Comparison of ENCODE assay signal across 8 mouse cellular contexts in the genomic region with DNA sequence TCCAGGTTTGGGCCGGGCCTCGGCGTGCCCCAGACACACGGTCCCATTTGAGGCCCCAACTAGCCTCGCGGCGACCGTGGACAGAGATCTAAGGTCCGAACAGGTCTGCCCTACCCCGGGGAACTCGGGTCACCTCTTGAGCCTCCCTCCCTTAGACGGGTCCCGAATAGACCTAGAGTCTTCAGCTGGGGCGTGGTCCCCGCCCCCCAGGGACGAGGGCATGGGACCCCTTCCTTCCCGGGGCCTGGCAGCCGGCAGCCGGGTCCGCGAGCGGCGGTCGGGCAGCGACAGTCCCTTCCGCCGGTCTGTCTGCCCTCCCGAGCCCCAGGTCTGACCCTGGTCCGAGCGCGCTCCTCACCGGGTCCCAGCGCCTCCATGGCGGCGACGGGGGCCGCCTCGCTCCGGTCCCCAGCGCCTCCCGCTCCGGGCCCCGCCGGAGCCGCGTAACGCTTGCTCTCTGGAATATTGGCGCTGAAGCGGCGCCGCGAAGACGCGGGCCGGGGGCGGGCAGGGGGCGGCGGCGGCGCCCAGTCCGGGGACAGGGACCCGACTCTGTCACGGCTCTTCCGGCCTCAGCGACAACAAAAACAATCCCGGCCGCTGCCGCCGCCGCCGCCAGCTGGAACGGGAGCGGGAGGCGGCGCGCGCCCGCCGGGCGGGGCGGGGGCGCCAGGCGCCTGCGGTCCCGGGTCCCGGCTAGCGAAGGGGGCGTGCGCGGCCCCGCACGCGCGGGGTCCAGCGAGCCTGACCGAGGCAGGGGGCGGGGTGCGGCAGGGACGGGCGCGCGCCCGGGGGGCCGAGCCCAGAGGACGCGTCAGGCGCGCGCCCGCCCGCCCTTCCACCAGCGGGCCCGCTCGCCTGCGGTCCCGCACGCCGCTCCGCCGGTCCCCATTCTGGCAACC. TPM values are rescaled to one million over a fixed set of nuclear protein-coding genes. Genes with fewer than 3 reads are reported as not detected.
A peak's percentile ranks its signal among the peaks of the same experiment; 100 is the strongest.
DNase-seq lines count a peak whose midpoint lies in the region; ATAC-seq and TF ChIP-seq lines count a peak whose summit lies in the region.

A gene (minus strand): TSS at position 646 of the 902 bp plus-strand sequence.

- H3K4me3 ChIP-seq in embryonic facial prominence, embryonic 13.5 days = peak within 1 kb of the TSS; percentile 91
- H3K4me3 ChIP-seq in kidney, adult 2 months (ENCODE audit: insufficient read depth, low read depth, low read length) = peak within 1 kb of the TSS; percentile 63
- peak within 1 kb of the TSS; percentile 96 for H3K4me3 ChIP-seq in midbrain, embryonic 14.5 days (replicated peaks; ENCODE audit: low read depth, low read length)

- TF ChIP-seq POLR2A in kidney, adult 2 months (IDR thresholded peaks at IDR 0.05; ENCODE audit: low read depth, low read length) = no peak

- H3K36me3 ChIP-seq in embryonic facial prominence, embryonic 13.5 days = no peaks in the 10 kb centered on the region
- H3K36me3 ChIP-seq in kidney, adult 2 months (ENCODE audit: control insufficient read depth, insufficient read depth, low read length) = no peaks in the 10 kb centered on the region
- H3K36me3 ChIP-seq in midbrain, embryonic 14.5 days (ENCODE audit: control insufficient read depth, insufficient read depth, low read length) = no peaks in the 10 kb centered on the region
- H3K36me3 ChIP-seq in splenic B cell, adult 2 months (ENCODE audit: control insufficient read depth, insufficient read depth, low read length, poor library complexity, severe bottlenecking) = no peaks in the 10 kb centered on the region

- DNase-seq in A20 (ENCODE audit: low read depth, low spot score) = peak; percentile 68
- DNase-seq in adrenal gland, postnatal 25 days = peak; percentile 71
- DNase-seq in heart, adult 8-10 months (ENCODE audit: low spot score) = peak; percentile 9
- DNase-seq in kidney, adult 2 months = peak; percentile 65
- DNase-seq in liver = peak; percentile 61
- DNase-seq in midbrain, embryonic 14.5 days = peak; percentile 94
- DNase-seq in splenic B cell, adult 2 months (ENCODE audit: low read depth, low spot score) = peak; percentile 52

- H3K9ac ChIP-seq in embryonic facial prominence, embryonic 13.5 days = peak within 1 kb of the TSS; percentile 88
- H3K9ac ChIP-seq in midbrain, embryonic 14.5 days (replicated peaks; ENCODE audit: low read length) = peak within 1 kb of the TSS; percentile 95

- peak; percentile 67; the same call in 1 of the 2 replicates for ATAC-seq in embryonic facial prominence, embryonic 13.5 days (ENCODE audit: insufficient number of reproducible peaks, insufficient read depth, low FRiP score, low TSS enrichment, low read depth)
- ATAC-seq in midbrain, embryonic 14.5 days (ENCODE audit: low FRiP score, low TSS enrichment) = peak; percentile 90

- peaks cover 6% of the 10 kb centered on the region for H3K27me3 ChIP-seq in embryonic facial prominence, embryonic 13.5 days
- no peaks in the 10 kb centered on the region; the same call in 1 of the 2 replicates for H3K27me3 ChIP-seq in kidney, adult 2 months (replicated peaks; ENCODE audit: control insufficient read depth, insufficient read depth, low read length)
- no peaks in the 10 kb centered on the region for H3K27me3 ChIP-seq in midbrain, embryonic 14.5 days (ENCODE audit: control insufficient read depth, insufficient read depth, low read length)
- no peaks in the 10 kb centered on the region; the same call in 1 of the 2 replicates for H3K27me3 ChIP-seq in splenic B cell, adult 2 months (ENCODE audit: control insufficient read depth, insufficient read depth, low read length, poor library complexity, severe bottlenecking)

- H3K27ac ChIP-seq in embryonic facial prominence, embryonic 13.5 days = no peak within 1 kb of the TSS; the same call in 1 of the 2 replicates
- peak within 1 kb of the TSS; percentile 67; the same call in 1 of the 2 replicates for H3K27ac ChIP-seq in kidney, adult 2 months (ENCODE audit: insufficient read depth, low read depth, low read length)
- peak within 1 kb of the TSS; percentile 88 for H3K27ac ChIP-seq in midbrain, embryonic 14.5 days (replicated peaks; ENCODE audit: low read depth, low read length)

- H3K4me1 ChIP-seq in embryonic facial prominence, embryonic 13.5 days = peaks cover 10% of the 10 kb centered on the region
- H3K4me1 ChIP-seq in kidney, adult 2 months (ENCODE audit: control insufficient read depth, insufficient read depth, low read length) = peaks cover 4% of the 10 kb centered on the region; the same call in 1 of the 2 replicates
- peaks cover 13% of the 10 kb centered on the region for H3K4me1 ChIP-seq in midbrain, embryonic 14.5 days (ENCODE audit: control insufficient read depth, insufficient read depth, low read length)

- no peaks in the 10 kb centered on the region for H3K9me3 ChIP-seq in embryonic facial prominence, embryonic 13.5 days
- H3K9me3 ChIP-seq in midbrain, embryonic 14.5 days (ENCODE audit: control insufficient read depth, low read length) = no peaks in the 10 kb centered on the region

- no peak for TF ChIP-seq CTCF in kidney, adult 2 months (conservative IDR thresholded peaks at IDR 0.05; ENCODE audit: insufficient read depth, insufficient read length, low read depth, low read length)

- peak within 1 kb of the TSS; percentile 92 for H3K4me2 ChIP-seq in embryonic facial prominence, embryonic 13.5 days
- peak within 1 kb of the TSS; percentile 86 for H3K4me2 ChIP-seq in midbrain, embryonic 14.5 days (ENCODE audit: low read length)

- under 1% methylated on average over 92 of the region's 120 CpGs for WGBS in embryonic facial prominence, embryonic 13.5 days
- WGBS in kidney, adult 2 months = under 1% methylated on average over 119 of the region's 120 CpGs
- under 1% methylated on average over 110 of the region's 120 CpGs for WGBS in midbrain, embryonic 14.5 days

RNA-seq across cellular contexts. Expression of the gene that starts here (rescaled TPM):
- 6.4 and 8.8 TPM in 2 replicates for total RNA-seq in adrenal gland, postnatal 25 days (2021)
- 3.9 and 4.0 TPM in 2 replicates for polyA plus RNA-seq in embryonic facial prominence, embryonic 13.5 days (2015; fragmentation: Nextera tagmentation; extraction: Ambion mirVana)
- total RNA-seq in heart, adult 8-10 months (2022) = 10 to 100 TPM; 10.4 to 14.5 (median 12.1) TPM
- 0.95 and 1.1 TPM in 2 replicates for polyA plus RNA-seq in kidney, adult 2 months (2012; rRNA removed)
- polyA plus RNA-seq in midbrain, embryonic 14.5 days (2014; fragmentation: Nextera tagmentation; extraction: Ambion mirVana) = 11.8 and 12.4 TPM in 2 replicates

Comparison
In these comparisons a context has a peak if more than half of its experiments do, and no peak if none do; other contexts are left out.
1. DNase-seq: peak in every context shown above with its lines; median percentile 94 in midbrain, embryonic 14.5 days; 71 in adrenal gland, postnatal 25 days; 68 in A20; 65 in kidney, adult 2 months; 61 in liver; 52 in splenic B cell, adult 2 months; 9 in heart, adult 8-10 months.